Mouse (Mus musculus) stomach, postnatal 0 days (tissue): ENCODE measurements around the gene Aig1.

ENCODE experiments used
- CTCF ChIP-seq: IDR thresholded peaks from 2 replicates; pipeline ENCODE4 v1.5.1; 2016; ENCODE audit warnings: antibody characterized with exemption, low read depth, mild to moderate bottlenecking, moderate library complexity
- EP300 ChIP-seq: optimal IDR thresholded peaks from 2 replicates; pipeline ENCODE3; 2016; ENCODE audit warnings: antibody characterized with exemption

DNA sequence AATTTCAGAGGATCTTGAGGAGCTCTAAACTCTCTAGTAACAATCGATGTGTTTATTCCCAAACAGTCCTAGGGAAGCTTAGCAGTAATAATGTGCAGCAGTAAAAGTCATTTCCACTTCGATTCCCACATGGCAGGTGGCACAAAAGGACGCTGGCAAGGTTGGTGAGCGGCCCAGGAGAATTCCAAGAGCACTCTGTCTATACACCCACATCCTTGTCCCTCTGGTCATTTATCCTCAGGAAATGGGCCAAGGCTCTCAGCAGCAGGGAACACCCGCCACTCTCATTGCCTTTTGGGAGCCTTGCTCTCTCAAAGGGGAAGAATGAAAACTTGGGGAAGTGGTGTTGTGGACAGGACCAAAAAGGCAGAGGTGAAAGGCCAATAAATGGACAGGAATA, 245.0 kb downstream of the Aig1 start:
- no peak for TF ChIP-seq CTCF
- TF ChIP-seq EP300, result no peak
